Mouse (Mus musculus) CH12.LX (cell line): Measurements from ENCODE around the gene Tmem50a. TPM values are rescaled to one million over a fixed set of nuclear protein-coding genes. Genes with fewer than 3 reads are reported as not detected.

ENCODE experiments used
- DNase-seq: peaks from one replicate; pipeline ENCODE4 v3.0.0-alpha.2; 2013; ENCODE audit errors: extremely low read depth
- H3K27ac ChIP-seq: 2 replicates; pipeline ENCODE4 v1.5.1; 2012; ENCODE audit warnings: low read depth, mild to moderate bottlenecking, control low read depth, moderate library complexity; ENCODE audit not compliant: insufficient read depth
- H3K27me3 ChIP-seq: replicated peaks from 2 replicates; pipeline ENCODE3; 2012; ENCODE audit warnings: inconsistent platforms
- H3K36me3 ChIP-seq, 2 experiments: replicated peaks in 1 of 2; 2 replicates each; pipeline versions ENCODE3 to v1.6.1; 2012; ENCODE audit warnings: inconsistent platforms in 1 of 2, low read length in 1 of 2, mild to moderate bottlenecking in 1 of 2, mixed read lengths in 1 of 2, moderate library complexity in 1 of 2; ENCODE audit not compliant: control insufficient read depth in 1 of 2, insufficient read depth in 1 of 2
- H3K4me1 ChIP-seq, 2 experiments: 2 replicates each; pipeline ENCODE4 v1.6.1; 2012; ENCODE audit warnings: inconsistent platforms in 1 of 2, moderate library complexity in 1 of 2; ENCODE audit not compliant: insufficient read depth in 2 of 2, control insufficient read depth in 1 of 2
- H3K4me2 ChIP-seq: 2 replicates; pipeline ENCODE4 v1.6.1; 2012; ENCODE audit warnings: low read depth, mild to moderate bottlenecking, control low read depth; ENCODE audit not compliant: poor library complexity, insufficient read depth, severe bottlenecking
- H3K4me3 ChIP-seq, 3 experiments: fragments of 150-350 bp in 1 of 3; sonication (generic) in 1 of 3; replicated peaks in 1 of 3; 2 replicates each; pipeline versions ENCODE3 to v1.5.1; 2011 to 2012; ENCODE audit warnings: low read depth in 2 of 3, low read length in 2 of 3, mild to moderate bottlenecking in 2 of 3, moderate library complexity in 2 of 3, control low read depth in 1 of 3, improper control_type of control experiment in 1 of 3, inconsistent platforms in 1 of 3, mixed read lengths in 1 of 3; ENCODE audit not compliant: poor library complexity in 1 of 3
- H3K79me2 ChIP-seq: replicated peaks from 2 replicates; pipeline ENCODE4 v1.6.1; 2012; ENCODE audit warnings: mild to moderate bottlenecking, moderate library complexity; ENCODE audit not compliant: control insufficient read depth, poor library complexity, insufficient read depth, severe bottlenecking; ENCODE audit errors: extremely low read depth
- H3K9ac ChIP-seq: 2 replicates; pipeline ENCODE4 v1.6.1; 2012; ENCODE audit warnings: low read depth, mild to moderate bottlenecking, control low read depth, moderate library complexity; ENCODE audit not compliant: insufficient read depth
- H3K9me3 ChIP-seq: replicated peaks from 2 replicates; pipeline ENCODE3; 2012; ENCODE audit warnings: low read length, inconsistent platforms, mixed read lengths
- BHLHE40 ChIP-seq: IDR thresholded peaks from 2 replicates; pipeline ENCODE4 v1.6.1; 2011; ENCODE audit warnings: mild to moderate bottlenecking, low read depth, low read length, improper control_type of control experiment
- CHD1 ChIP-seq: IDR thresholded peaks from 2 replicates; pipeline ENCODE4 v1.6.1; 2012; ENCODE audit warnings: low read depth, low read length, improper control_type of control experiment, inconsistent platforms
- CTCF ChIP-seq, 2 experiments: IDR thresholded peaks in 1 of 2; conservative IDR thresholded peaks in 1 of 2; 2 replicates each; pipeline ENCODE4 v1.5.1; 2011 to 2012; ENCODE audit warnings: low read depth in 2 of 2, low read length in 2 of 2, improper control_type of control experiment in 1 of 2, inconsistent platforms in 1 of 2, mild to moderate bottlenecking in 1 of 2, moderate library complexity in 1 of 2
- EP300 ChIP-seq: IDR thresholded peaks from 2 replicates; pipeline ENCODE4 v1.6.1; 2011; ENCODE audit warnings: low read length, improper control_type of control experiment
- ETS1 ChIP-seq: conservative IDR thresholded peaks from 2 replicates; pipeline ENCODE4 v1.6.1; 2012; ENCODE audit warnings: low read depth, mild to moderate bottlenecking, inconsistent platforms, low read length, improper control_type of control experiment, moderate library complexity
- GABPA ChIP-seq: IDR thresholded peaks from 2 replicates; pipeline ENCODE4 v1.6.1; 2012; ENCODE audit warnings: low read depth, low read length, improper control_type of control experiment, inconsistent platforms; ENCODE audit not compliant: insufficient replicate concordance
- HCFC1 ChIP-seq: IDR thresholded peaks from 2 replicates; pipeline ENCODE4 v1.6.1; 2012; ENCODE audit warnings: low read depth, mild to moderate bottlenecking, inconsistent platforms, low read length, improper control_type of control experiment
- IRF4 ChIP-seq: IDR thresholded peaks from 2 replicates; pipeline ENCODE4 v1.6.1; 2014; ENCODE audit warnings: low read depth, mild to moderate bottlenecking, inconsistent platforms, low read length, improper control_type of control experiment
- JUN ChIP-seq: IDR thresholded peaks from 2 replicates; pipeline ENCODE4 v1.6.1; 2011; ENCODE audit warnings: low read depth, mild to moderate bottlenecking, low read length, improper control_type of control experiment, moderate library complexity; ENCODE audit not compliant: insufficient read depth
- JUND ChIP-seq: conservative IDR thresholded peaks from 2 replicates; pipeline ENCODE4 v1.6.1; 2011; ENCODE audit warnings: low read depth, low read length, improper control_type of control experiment
- MAFK ChIP-seq: IDR thresholded peaks from 2 replicates; pipeline ENCODE4 v1.6.1; 2011; ENCODE audit warnings: low read length, improper control_type of control experiment; ENCODE audit not compliant: insufficient replicate concordance
- MEF2A ChIP-seq: IDR thresholded peaks from 2 replicates; pipeline ENCODE4 v1.6.1; 2014; ENCODE audit warnings: low read depth, mild to moderate bottlenecking, inconsistent platforms, low read length, improper control_type of control experiment, borderline replicate concordance
- MXI1 ChIP-seq: IDR thresholded peaks from 2 replicates; pipeline ENCODE4 v1.6.1; 2011; ENCODE audit warnings: mild to moderate bottlenecking, low read depth, low read length, improper control_type of control experiment
- NELFE ChIP-seq: IDR thresholded peaks from 2 replicates; pipeline ENCODE4 v1.6.1; 2011; ENCODE audit warnings: low read depth, low read length, improper control_type of control experiment
- NRF1 ChIP-seq: IDR thresholded peaks from 2 replicates; pipeline ENCODE4 v1.6.1; 2014; ENCODE audit warnings: low read depth, mild to moderate bottlenecking, inconsistent platforms, low read length, improper control_type of control experiment, moderate library complexity
- POLR2AphosphoS2 ChIP-seq: IDR thresholded peaks from 2 replicates; pipeline ENCODE4 v1.6.1; 2011; ENCODE audit warnings: low read depth, low read length, improper control_type of control experiment
- TBP ChIP-seq: conservative IDR thresholded peaks from 2 replicates; pipeline ENCODE4 v1.6.1; 2011; ENCODE audit warnings: low read depth, low read length, improper control_type of control experiment
- TCF12 ChIP-seq: IDR thresholded peaks from 2 replicates; pipeline ENCODE4 v1.6.1; 2014; ENCODE audit warnings: low read depth, mild to moderate bottlenecking, inconsistent platforms, low read length, improper control_type of control experiment
- ZKSCAN1 ChIP-seq: IDR thresholded peaks from 2 replicates; pipeline ENCODE4 v1.6.1; 2012; ENCODE audit warnings: low read depth, inconsistent platforms, low read length, improper control_type of control experiment, borderline replicate concordance
- ZMIZ1 ChIP-seq: IDR thresholded peaks from 2 replicates; pipeline ENCODE4 v1.6.1; 2012; ENCODE audit warnings: low read depth, mild to moderate bottlenecking, inconsistent platforms, low read length, improper control_type of control experiment
- dilution Hi-C: fragments of 300-500 bp; cut with MboI; formaldehyde crosslinking; loops from 2 replicates; pipeline ENCODE4 v1.14.3; 2020; ENCODE audit warnings: low sequenced_read_pairs; ENCODE audit not compliant: extremely low pct_unique_long_range_greater_than_20kb, extremely low pct_ligation_motif_present
- in situ Hi-C: fragments of 300-500 bp; cut with MboI; formaldehyde crosslinking; loops from 3 replicates; pipeline ENCODE4 v1.14.3; 2019; ENCODE audit warnings: low sequenced_read_pairs, low pct_ligation_motif_present, low pct_unique_long_range_greater_than_20kb, mixed read lengths
- polyA plus RNA-seq: library from polyadenylated mRNA; unstranded; fragments of >175 nt; gene quantifications from 2 replicates; pipeline ENCODE4 v1.2.1, GENCODE M21; 2012; ENCODE audit warnings: low read depth; ENCODE audit not compliant: insufficient read length
- total RNA-seq, 2 experiments: library from RNA; depleted of rRNA; stranded (reverse); fragments of 300-350 nt in 1 of 2; fragments of >200 nt in 1 of 2; gene quantifications; 2 replicates each; pipeline ENCODE4 v1.2.3; 2012 to 2014

Gene Tmem50a
- total and polyA plus RNA-seq, 3 experiments, result 95.8 to 133 (median 131) TPM

DNA sequence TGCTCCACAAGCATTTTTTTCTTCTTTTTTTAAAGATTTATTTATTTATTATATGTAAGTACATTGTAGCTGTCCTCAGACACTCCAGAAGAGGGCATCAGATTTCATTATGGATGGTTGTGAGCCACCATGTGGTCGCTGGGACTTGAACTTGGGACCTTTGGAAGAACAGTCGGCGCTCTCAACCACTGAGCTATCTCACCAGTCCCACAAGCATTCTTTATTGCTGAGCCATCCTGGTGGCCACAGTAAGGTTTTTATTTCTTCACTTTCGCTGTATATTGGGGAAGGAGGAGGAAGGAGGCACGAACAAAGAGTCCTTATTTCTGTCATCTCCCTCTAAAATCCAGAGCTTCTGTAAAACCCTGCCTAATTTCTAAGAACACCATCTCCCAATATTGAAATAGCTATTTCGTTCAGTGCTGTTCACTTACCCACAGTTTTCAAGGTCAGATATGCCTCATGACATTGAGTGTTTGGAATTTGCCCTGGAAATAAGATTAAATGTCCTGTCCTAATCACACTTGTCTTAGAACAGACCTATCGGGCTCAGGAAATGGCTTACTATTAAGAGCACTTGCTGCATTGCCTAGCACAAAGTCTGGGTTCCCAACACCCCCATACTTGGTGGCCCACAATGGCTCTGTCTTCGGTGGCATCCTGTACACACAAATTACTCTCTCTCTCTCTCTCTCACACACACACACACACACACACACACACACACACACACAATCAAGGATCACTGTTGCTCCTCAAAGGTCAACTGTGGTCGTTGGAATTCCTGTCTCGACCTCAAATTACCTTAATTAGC, 7.5 kb upstream of the Tmem50a start:
- H3K27ac ChIP-seq, result peak overlapping the region; percentile 9; the same call in 1 of the 2 replicates
- peak overlapping the region; percentile 38; the same call in 1 of the 2 replicates for H3K4me2 ChIP-seq
- TF ChIP-seq EP300, result 0 out of 2 replicates have a peak, but pooled peaks have one; percentile 2
- no peak for TF ChIP-seq IRF4
- TF ChIP-seq MEF2A, result 0 out of 2 replicates have a peak, but pooled peaks have one; percentile 17
- in situ Hi-C loops, result no loop called here
- H3K9ac ChIP-seq, result peak overlapping the region; percentile 94
- peaks cover 9 to 61% of the 10 kb centered on the region in 2 experiments for H3K4me1 ChIP-seq
- peaks cover 29% of the 10 kb centered on the region for H3K79me2 ChIP-seq
- no peaks in the 10 kb centered on the region for H3K9me3 ChIP-seq
- no peak for DNase-seq
- peaks cover 22 to 34% of the 10 kb centered on the region in 2 experiments for H3K36me3 ChIP-seq
- peak overlapping the region; percentile 66 to 96 (median 68) for H3K4me3 ChIP-seq
- dilution Hi-C loops, result no loop called here
- no peaks in the 10 kb centered on the region for H3K27me3 ChIP-seq

DNA sequence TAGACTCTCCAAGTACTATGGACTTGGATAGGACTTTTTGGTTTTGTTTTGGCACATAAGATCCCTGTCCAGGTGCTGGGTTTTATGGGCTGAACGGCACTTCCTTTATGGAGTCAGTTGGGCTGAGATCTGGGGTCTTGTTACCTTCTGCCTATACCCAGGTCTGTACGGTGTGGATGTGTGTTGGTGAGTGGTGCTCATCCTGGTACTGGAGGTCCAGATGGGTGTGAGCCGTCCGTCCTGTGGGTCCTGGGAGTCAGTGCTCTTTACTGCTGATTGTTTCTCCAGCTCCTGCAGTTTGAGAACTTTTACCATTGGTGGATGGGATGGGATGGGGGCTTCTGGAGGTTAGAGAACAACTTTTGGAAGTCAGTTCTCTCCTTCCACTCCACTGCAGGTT, 6.9 kb upstream of the Tmem50a start:
- H3K9ac ChIP-seq, result no peak overlapping the region
- H3K4me3 ChIP-seq, result no peak overlapping the region
- in situ Hi-C loops, result no loop called here
- dilution Hi-C loops, result no loop called here
- peaks cover 19 to 28% of the 10 kb centered on the region in 2 experiments for H3K36me3 ChIP-seq
- H3K9me3 ChIP-seq, result no peaks in the 10 kb centered on the region
- no peaks in the 10 kb centered on the region for H3K27me3 ChIP-seq
- peaks cover 29% of the 10 kb centered on the region for H3K79me2 ChIP-seq
- H3K4me2 ChIP-seq, result no peak overlapping the region
- TF ChIP-seq JUND (no peak), CTCF (conservative IDR thresholded peaks at IDR 0.05 in 1 of 2, IDR thresholded peaks at IDR 0.05 in 1 of 2; ENCODE audit: low read depth in 2 of 2, low read length in 2 of 2) (peak in 1 of 2 experiments; percentile 1; a peak in 1 of 4 replicates), NRF1 (no peak)
- no peak overlapping the region for H3K27ac ChIP-seq
- peaks cover 9 to 62% of the 10 kb centered on the region in 2 experiments for H3K4me1 ChIP-seq
- no peak for DNase-seq

DNA sequence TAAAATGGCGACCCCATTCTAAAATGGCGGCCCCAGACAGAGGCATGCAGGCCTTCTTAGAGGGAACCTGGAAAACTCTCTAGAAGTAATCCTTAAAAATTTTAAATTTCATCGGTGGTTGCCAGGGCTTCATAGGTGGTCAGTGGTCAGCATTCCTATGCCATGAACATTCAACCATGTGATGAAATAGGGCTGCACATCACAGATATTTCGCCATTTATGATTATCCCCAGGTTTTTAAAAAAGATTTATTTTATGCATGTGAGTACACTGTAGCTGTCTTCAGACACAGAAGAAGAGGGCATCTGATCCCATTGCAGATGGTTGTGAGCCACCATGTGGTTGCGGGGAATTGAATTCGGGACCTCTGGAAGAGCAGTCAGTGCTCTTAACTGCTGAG, 5.8 kb upstream of the Tmem50a start:
- H3K4me1 ChIP-seq, result peaks cover 7 to 56% of the 10 kb centered on the region in 2 experiments
- no peaks in the 10 kb centered on the region for H3K9me3 ChIP-seq
- in situ Hi-C loops (no loop called here), dilution Hi-C loops (no loop called here)
- H3K4me3 ChIP-seq, result no peak overlapping the region
- DNase-seq, result no peak
- no peak for TF ChIP-seq CTCF (conservative IDR thresholded peaks at IDR 0.05 in 1 of 2, IDR thresholded peaks at IDR 0.05 in 1 of 2; ENCODE audit: low read depth in 2 of 2, low read length in 2 of 2)
- TF ChIP-seq POLR2AphosphoS2, result no peak
- TF ChIP-seq HCFC1, result no peak
- no peak for TF ChIP-seq ETS1
- no peak for TF ChIP-seq ZKSCAN1
- no peak for TF ChIP-seq TCF12
- no peak for TF ChIP-seq JUN
- TF ChIP-seq MAFK, result no peak
- TF ChIP-seq BHLHE40, result no peak
- no peak for TF ChIP-seq CHD1
- no peak for TF ChIP-seq ZMIZ1
- no peak for TF ChIP-seq GABPA
- no peak for TF ChIP-seq IRF4
- TF ChIP-seq NELFE, result no peak
- no peak for TF ChIP-seq MXI1
- TF ChIP-seq TBP, result no peak
- H3K27ac ChIP-seq, result 0 out of 2 replicates have a peak overlapping the region, but pooled peaks have one; percentile 39
- H3K27me3 ChIP-seq, result no peaks in the 10 kb centered on the region
- peaks cover 20% of the 10 kb centered on the region for H3K79me2 ChIP-seq
- peaks cover 11 to 18% of the 10 kb centered on the region in 2 experiments for H3K36me3 ChIP-seq
- H3K4me2 ChIP-seq, result no peak overlapping the region
- no peak overlapping the region for H3K9ac ChIP-seq
